Mouse (Mus musculus) mature B cell (primary cell): ENCODE results near the gene Atp7b.

ENCODE experiments used
- in situ Hi-C: fragments of 300-500 bp; cut with MboI; formaldehyde crosslinking; loops from 2 replicates; pipeline ENCODE4 v1.14.3; 2019

Gene Atp7b

DNA sequence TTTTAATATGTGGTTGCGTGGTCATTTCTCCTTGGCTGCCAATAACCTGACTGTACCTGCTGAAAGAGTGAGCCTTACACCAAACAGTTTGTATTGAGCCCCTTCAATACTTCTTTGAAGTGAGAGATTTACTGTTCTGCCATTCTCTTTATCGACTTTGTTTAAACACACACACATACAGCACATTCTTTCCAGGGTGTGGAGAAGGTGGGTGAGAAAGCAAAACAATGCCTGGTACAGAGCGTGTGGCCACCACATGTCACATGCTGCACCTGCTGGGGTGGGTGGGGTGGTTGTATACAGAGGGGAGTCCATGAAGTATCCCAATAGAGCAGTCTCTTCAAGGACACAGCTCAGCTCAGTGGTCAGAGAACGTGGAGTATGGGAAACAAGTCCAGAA lies 34.9 kb downstream of the Atp7b start:
- in situ Hi-C loops = no loop called here

DNA sequence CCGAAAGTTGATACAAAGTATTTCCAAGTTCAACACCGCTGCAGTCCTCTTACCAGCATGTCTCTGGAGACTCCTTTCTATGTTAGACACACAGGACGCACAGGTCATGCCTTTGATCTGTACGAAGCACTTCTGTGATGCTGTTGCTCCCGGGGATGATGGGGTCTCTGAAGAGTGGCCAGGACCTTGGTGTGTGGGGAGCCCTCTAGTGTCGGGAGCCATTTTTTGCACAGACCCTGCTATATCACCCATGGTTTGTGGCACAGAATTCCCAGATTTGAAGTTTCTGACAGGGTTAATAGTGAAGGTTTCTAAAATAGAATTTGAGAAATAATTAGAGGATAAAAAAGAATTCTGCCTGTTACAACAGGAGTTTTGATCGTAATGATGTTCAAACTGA lies 37.9 kb downstream of the Atp7b start:
- in situ Hi-C loops = no loop called here

DNA sequence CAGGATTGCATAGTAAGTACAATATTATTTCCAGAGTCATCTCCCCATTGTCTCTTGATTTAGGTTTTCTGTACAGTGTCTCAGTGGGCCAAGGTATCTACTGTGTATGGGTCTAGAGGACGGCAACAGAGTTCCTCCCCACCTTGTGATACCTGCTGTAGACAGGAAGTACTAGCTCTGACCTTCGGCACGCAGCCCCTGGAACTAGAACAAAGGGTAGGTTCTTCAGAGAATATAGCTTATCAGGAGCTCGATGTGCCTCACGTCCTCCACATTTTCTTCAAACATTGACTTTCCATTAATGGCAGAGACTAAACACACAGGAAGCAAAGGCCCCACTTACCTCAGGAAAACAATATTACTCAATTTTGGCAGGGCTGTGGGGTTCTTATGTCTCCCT lies 40.6 kb downstream of the Atp7b start:
- in situ Hi-C loops = no loop called here

GRCm38 (mm10) chr8:22017731-22018130 lies 42.4 kb downstream of the Atp7b start:
- in situ Hi-C loops = no loop called here

DNA sequence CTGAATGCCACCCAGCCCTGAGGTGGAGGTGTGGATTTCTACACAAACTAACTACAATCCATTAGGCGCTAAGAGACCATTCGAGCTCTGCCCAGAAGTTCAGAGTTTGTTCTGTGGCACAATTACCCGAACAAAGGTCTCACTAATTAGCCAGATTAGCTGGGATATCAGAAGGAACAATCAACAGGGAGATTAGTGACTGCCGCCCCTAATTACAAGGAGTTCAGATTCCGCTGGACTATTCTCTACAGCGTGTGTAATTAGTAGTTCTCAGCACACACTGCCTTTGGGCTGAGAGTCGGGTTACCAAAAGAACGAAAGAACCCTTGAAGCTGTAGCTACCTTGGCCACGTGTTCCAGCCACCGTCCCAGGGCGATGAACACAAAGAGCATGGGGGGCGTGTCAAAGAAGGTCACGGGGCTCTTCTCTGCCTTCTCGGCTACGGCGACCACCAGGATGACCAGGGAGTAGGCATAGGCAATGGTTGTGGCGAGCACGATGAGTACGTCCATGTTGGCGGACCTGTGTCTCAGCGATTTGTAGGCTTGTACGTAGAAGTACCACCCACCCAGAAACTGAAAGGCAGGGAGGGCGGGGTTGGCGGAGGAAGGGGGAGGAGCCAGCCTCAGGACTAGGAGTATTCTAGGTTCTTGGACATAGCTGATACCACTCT lies 46.9 kb downstream of the Atp7b start:
- in situ Hi-C loops = no loop called here

DNA sequence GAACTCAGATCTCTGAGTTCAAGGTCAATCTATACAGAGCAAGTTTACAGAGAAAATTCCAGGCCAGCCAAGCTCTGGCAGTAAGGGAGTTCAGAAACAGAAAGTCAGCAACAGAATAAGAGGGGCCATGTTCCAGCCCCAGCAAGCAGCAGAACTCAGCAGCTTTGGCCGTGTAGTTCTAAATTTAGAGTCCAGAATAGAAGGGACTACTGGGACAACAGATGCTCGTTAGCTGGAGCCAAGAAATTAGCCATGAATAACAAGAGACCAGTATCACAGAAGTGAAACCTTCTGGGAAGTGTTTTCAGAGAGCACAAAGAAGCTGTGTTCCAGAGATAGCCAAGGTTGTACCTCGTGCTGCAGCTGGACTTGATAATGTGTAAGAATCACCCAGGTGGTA lies 50.7 kb downstream of the Atp7b start:
- in situ Hi-C loops = no loop called here

DNA sequence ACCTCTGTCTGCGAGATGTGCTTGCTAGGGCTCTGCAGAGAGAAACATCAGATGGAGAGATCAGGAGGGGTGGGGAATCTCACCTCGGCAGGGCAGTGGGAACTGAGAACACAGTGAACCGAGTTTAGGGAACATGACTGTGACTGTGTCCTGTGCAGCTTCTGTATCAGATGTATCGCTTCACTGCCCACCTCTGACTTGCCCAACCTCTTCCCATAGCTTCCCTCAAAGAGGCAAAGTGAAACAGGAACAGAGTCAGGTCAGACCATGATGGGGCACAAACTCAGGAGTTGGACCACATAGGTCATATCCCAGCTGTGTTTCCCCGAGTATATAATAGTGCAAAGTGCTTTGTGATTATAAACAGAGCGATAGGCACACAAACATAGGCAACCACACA lies 53.7 kb downstream of the Atp7b start:
- in situ Hi-C loops = no loop called here

DNA sequence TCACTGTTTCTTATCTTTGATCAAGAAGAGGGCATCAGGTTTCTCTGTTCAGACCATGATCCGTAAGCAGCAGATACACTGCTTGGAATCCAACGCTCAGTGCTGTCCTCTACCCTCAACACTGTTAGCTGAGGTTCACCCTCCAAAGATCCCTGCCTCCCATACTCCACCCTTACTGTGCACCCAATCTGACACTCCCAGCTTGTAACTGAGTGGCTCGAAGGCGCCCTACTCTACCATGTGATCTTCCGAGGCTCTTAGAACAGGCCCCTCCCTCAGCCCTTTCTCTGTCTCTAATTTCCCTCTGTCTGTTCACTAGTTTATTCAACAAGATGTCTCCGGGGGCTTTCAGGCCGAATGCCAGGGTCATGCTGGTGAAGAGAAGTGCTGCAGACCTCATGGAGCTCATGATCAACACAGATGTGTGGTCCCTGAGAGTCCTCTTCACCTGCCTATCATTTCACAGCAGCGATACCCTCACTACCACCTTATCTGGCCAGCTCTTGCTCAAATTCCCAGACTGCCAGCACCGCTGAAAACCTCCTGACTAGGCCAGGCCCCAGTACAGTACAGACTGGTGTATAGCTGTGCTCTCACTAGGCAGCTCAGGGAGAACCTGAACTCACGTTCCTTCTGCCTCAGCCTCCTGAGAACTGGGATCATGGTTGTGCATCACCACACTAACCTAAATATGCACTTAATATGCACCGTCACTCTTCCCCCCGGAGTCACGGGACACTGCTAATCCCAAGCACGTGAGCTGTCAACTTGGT lies 55.2 kb downstream of the Atp7b start:
- in situ Hi-C loops = no loop called here

DNA sequence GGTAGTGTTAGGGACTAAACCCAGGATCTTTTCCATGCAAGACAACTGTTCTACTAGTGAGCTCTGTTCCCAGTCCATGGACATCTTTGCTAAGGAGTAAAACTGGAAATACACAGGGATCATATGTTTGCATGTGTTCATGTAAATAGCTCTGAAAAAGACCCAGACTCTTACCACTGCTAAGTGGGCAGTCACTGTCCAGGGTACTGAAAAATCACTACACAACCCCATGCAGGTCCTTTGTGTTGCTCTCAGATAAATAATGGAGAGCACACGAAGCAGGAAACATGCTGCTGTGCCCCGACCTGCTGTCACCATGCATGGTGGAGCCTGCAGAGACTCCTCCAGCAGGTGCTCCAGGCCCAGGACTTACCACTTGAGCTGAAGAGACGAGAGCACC lies 64.9 kb downstream of the Atp7b start:
- in situ Hi-C loops = no loop called here

- in situ Hi-C loops = no loop called here
These were observed 67.9 kb downstream of the Atp7b start for GRCm38 (mm10) chr8:21992184-21992583.

DNA sequence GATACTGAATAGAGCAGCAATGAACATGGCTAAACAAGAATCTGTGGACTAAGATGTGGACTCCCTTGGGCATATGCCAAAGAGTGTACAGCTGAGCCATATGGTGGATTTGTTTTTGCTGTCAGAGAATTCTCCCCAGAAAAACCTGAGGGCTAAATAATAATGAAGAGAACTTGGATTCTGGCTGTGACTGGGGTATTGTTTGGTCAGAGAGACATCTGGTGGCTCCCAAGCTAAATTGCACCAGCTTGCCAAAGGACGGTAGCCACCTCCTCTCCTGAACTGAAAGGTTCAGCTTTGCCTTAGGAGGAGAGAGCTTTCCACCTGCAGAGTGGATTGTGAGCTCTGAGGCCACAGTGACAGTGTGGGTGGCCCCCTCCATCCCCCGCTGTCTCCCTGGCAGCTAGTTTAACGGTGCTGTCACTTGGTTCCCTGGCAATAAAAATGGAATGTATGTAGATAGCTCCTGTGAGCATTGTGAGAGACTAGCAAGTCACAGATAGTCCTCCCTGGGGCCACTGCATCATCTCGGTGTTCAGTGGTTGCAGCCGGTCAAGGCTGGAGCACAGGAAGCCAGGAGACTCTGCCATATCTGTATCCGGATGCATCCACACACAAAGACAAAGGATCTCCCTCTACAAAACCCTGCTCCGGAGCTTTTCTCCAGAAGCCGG lies 78.3 kb downstream of the Atp7b start:
- in situ Hi-C loops = no loop called here

- in situ Hi-C loops = no loop called here
These were observed 81.9 kb downstream of the Atp7b start for GRCm38 (mm10) chr8:21978193-21978592.

DNA sequence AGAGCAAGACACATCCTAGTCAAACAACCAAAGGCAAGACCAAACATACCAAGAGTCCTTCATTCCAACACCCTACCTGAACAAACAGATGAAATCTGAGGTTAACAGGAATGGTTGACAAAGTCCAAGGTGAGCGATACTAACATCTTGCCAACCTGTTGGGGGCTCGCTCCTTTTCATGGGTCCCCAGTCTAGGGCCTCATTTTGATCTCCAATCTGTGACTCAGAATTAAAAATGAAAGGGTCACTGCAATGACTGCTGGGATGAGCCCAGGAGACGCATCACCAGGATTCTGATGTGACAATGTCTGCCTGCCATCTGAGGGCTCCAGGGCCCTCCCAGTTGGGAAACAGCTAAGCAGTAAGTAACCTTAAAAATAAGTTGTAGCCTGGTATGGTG lies 90.6 kb downstream of the Atp7b start, which contains the start of gene Ccdc70:
Ccdc70 (plus strand) TSS at position 301 of the 400 bp plus-strand sequence.
- in situ Hi-C loops = no loop called here

GRCm38 (mm10) chr8:21966646-21967045 lies 93.5 kb downstream of the Atp7b start:
- in situ Hi-C loops = no loop called here

DNA sequence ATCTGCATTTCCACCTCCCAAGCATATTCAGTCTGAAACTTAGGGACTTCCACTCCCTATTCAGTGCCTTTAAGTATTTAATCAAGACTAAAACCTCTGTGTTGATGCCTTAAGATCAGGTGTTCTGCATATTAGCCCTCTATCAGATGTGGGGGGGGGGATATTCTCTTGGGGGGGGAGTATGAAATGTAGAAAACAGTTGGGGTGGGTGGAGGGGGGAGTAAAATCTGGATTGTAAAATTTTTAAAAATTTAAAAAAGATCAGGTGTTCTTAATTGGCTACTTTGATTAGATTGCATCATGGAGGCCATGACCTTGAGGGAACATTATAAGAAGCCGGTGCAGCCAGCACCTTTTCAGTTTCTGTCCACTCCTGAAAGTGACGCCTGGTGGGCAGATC lies 101.7 kb downstream of the Atp7b start, which contains the start of gene Fam90a1a:
Fam90a1a (plus strand) TSS at position 301 of the 400 bp plus-strand sequence.
- in situ Hi-C loops = no loop called here

DNA sequence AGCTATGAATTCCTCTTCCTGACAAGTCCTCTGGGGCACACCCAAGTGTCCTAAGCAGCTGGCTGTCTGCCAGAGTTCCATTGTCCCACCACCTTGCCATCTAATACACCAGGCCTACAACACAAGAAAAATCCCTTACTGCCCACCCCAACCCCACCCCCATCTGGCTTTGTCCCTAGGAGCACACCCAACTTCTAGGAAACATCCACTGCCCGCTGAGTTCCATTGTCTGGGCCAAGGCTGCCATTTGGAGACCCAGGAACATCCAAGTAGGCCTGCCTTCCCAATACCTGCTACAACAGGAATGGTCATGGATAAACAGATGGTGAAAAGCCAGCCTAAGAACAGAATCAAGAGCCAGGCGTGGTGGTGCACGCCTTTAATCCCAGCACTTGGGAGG lies 103.8 kb downstream of the Atp7b start:
- in situ Hi-C loops = no loop called here

DNA sequence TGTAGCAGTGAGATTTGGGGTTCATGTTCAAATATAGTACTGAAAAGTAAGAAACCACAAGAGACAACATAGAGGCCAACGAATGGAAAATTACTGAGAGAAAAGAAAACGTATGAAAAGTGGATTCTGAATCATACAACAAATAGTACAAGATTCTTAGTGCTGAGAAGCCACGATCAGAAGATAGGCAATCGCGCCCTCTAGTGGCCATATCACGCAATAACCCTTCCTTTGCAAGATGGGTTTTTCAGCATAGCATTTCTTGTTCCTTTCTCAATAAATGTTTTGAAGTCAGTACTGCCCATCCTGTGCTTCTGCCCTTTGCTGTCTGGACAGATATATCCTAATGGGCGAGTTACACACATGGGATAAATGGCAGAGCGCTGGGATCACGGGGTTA lies 104.8 kb downstream of the Atp7b start:
- in situ Hi-C loops = no loop called here

DNA sequence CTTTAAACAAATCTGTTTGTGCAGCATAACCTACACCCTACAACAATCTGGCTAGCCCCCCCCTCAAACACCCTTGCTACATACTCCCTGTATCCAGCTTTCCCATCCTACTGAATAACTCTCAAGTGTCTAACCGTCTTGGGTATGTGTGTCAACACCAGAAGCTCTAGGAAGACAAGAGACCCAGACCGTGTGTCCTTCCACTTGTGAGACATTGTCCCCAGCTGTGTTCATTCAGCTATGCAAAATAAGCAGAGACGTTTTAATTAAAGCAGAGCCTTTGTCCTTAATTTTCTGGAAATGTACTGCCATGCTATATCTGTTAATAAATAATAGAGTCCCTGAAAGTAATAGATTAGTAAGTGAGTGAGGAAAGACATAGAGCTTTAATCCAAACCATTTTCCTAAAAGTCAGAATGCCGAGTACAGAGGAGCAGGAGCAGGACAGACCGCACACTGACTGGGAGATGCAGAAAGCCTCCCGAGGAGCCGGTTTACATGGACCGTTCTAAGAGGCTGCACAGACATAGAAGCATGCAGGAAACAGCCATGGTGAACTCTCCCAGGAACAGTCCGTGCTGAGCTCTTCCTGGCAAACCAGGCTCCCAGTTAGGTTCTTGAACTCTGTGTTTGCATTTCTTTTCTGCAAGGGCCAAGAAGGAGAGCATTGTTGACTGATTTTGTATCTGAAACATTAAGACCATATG lies 112.6 kb downstream of the Atp7b start:
- in situ Hi-C loops = no loop called here

DNA sequence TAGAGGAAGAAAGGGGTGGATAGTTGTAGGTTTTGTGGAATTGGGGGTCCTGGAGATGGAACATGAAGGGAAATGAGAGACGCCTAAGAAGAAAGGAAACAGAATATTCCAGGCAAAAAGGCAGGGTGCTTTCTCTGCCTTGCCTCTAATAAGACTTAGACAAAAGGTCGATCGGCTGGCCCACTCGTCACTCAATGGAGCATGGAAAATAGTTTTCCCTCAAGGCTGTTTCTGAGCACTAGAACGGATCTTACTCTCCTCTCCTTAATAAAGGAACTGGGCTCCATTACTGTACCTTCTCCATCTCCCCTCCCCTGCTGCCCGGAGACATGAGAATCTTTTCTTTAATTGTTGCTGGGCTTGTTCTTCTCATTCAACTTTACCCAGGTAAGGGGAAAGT lies 113.6 kb downstream of the Atp7b start, which contains the start of gene Defb13:
Defb13 (plus strand) TSS at position 301 of the 400 bp plus-strand sequence.
- in situ Hi-C loops = no loop called here
